Mouse (Mus musculus): Measurements from ENCODE around the gene Cep131.

DNA sequence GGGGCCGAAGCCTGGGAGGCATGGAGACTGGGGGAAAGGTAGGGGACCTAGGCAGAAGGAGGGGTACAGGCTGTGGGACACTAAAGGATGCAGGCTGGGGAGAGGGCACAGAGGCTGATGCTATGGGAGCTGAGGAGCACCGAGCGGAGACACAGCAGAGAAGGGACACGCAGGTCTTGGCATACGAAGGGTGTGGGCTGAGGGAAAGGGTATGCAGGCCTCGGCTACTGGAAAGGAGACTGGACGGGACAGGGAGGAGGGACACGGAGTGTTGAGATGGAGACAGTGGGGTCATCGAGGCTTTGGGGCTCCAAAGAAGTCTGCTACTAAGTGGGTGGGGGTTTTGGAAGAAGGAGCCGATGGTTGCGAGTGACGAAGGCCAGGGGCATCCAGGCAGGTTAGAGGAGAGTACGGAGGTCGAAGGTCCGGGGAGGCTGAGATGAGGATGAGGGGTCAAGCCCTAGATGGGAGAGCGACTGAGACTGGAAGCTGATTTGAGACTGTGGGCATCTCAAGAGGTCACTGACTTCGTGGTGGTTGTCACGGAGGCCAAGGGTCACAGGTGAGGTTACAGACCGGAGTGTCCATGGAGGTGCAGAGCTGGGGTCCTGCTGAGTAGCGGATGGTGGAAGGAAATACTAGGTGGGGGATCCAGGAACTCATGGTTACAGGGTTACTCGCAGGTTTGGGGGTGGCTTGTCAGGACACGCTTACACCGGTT lies 38.9 kb downstream of the Cep131 start:
- no peak for TF ChIP-seq GATA1 (IDR thresholded peaks at IDR 0.05; ENCODE audit: borderline replicate concordance, low read length)
- TF ChIP-seq FLI1 (IDR thresholded peaks at IDR 0.05; ENCODE audit: low read length) = no peak

Data from megakaryocyte, embryonic 14.5 days (primary cell).